Mouse (Mus musculus): ENCODE measurements around the gene Serinc3.

- TF ChIP-seq CTCF (IDR thresholded peaks at IDR 0.05; ENCODE audit: low read depth, low read length), result no peak
- TF ChIP-seq POLR2A (IDR thresholded peaks at IDR 0.05; ENCODE audit: borderline replicate concordance, low read depth, low read length), result no peak
Measured at GRCm38 (mm10) chr2:163661371-163661850, 16.5 kb upstream of the Serinc3 start.
